Mouse (Mus musculus) heart, adult 8-10 months (tissue): ENCODE data around the gene Alox5. TPM values are rescaled to one million over a fixed set of nuclear protein-coding genes. Genes with fewer than 3 reads are reported as not detected.

Experiments used
- DNase-seq: peaks from one replicate; pipeline ENCODE4 v3.0.0; 2022; ENCODE audit warnings: low spot score
- total RNA-seq, 4 experiments: library from RNA; stranded (reverse); gene quantifications; 2 replicates each; pipeline ENCODE4 v1.2.4; 2022

Gene Alox5
- total RNA-seq, 4 experiments from 2014 or later = 10.2 to 18.7 (median 14.2) TPM

DNA sequence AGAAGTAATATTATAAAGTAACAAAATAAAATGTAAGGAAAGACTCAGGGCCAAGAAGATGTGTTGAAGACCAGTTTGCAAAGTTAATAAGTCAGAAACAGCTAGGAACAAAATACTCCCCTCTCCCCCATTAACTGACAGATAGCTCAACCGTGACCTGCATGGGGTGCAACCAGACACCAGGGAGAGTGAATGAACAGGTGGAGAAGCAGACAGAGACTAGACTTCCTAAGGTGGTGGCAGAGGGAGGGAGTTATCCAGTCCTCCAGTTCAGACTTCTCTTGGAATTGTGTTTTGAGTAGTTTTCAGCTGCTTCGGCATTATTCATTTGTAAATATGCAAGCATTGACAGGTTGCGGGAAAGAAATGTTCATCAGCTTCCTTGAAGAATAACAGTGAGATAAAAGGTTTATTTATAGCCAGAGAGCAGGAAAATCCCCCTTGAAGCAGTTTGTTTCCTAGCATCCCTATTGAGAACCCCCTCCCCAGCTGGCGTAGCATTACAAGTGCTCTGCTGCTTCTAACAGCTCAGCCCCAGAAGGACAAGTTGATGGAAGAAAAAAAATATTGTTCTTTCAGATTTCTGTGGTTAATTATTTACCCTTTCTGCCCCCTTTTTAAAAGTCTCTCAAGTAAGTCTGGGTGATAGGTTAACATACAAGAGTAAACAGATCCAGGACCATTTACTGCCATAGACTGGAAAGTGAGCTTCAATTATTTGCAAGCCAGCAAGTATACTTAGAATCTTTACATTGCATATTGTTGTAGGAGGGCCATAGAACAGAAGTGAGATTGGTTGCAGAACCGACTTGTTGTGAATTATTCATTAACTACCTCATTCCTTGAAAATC lies 75.6 kb downstream of the Alox5 start:
- DNase-seq = no peak

DNA sequence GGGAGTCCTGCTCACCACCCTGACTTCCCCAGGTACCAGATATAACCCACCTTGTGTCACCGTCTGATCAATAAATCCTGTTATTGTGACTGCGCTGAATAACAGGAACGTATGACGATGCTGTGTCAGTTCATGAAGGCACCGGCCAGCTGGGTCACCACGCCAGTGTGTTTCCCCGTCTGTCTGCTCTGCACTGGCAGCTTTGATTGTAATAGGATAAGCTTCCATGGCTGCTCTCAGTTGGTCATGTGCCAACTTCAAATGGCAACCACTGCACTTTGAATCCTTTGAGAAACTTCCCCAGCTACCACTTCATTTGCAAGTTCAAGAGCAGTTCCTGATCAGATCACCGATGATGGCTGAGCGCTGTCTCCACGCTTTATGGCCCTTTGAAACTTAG lies 77.4 kb downstream of the Alox5 start:
- DNase-seq = no peak

DNA sequence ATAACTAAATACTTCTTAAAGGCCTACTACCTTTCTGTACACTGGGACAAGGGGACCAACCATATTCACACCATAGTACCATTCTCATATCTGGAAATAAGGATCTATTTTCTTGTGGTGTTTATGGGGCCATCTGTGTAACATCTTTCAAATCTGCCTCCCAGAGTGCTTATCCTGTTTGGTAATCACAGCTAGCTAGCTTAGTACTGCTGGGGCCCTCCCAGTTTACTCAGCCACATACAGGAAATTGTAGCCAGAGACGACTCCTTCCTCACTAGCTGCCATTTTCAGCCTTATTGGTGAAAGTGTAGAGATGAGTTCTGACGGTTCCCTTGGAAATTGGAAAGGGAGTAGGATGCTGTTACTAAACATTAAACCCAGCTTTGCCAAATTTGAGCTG lies 79.4 kb downstream of the Alox5 start:
- no peak for DNase-seq

DNA sequence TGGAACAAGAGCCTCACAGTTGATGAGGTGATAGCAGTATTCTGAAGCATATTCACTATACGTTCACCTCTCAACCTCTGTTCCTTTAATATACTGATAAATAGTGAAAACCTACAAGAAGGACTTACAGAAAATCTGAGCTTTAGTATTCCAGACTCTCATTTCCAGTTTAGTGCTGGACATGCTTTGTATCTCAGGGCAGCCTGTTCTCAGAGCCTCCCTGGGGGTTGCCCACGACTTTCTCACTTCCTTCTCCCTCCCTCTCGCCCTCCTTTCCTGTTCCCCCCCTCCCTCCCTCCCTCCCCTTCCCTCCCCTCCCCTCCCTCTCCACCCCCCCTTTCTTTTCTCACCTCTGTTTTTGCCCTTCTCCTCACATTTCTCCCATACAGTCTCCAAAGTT lies 80.8 kb downstream of the Alox5 start:
- no peak for DNase-seq

DNA sequence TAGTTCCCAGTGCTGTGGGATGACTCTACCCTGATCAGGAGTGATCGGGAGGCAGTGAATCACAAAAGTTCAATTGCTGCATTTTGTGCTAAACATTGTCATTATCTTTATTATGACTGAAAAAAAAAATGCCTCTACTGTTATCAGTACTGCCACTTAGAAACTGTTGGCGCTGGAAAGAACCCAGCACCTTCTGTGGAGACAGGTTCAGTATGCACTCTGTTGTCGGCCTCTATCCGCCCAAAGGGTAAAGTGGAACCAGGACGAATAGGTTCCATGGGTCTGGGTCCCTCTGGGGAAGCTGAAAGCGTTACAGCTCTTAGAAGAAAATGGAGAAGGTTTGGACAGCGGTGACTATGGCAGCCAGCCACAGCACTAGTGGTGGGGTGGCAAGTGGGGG lies 82.1 kb downstream of the Alox5 start:
- no peak for DNase-seq

DNA sequence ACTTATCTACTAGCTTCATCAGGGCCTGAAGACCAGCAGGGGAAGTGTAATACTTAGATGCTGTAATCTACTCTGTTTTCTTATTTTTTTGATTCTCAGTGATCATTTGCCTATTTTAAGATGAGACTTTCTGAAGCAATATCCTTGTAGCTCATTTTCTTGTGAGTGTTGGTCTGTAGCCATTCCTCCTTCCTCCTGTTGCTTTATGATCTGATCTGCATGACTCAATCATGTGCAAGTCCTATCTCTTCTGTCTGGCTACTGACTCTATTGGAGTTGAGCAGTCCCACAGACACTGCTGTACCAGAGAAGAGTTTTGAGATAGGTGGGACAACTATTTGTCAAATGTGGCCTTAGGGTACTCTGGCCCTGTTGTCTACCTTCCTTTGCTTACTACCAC lies 86.4 kb downstream of the Alox5 start:
- no peak for DNase-seq

DNA sequence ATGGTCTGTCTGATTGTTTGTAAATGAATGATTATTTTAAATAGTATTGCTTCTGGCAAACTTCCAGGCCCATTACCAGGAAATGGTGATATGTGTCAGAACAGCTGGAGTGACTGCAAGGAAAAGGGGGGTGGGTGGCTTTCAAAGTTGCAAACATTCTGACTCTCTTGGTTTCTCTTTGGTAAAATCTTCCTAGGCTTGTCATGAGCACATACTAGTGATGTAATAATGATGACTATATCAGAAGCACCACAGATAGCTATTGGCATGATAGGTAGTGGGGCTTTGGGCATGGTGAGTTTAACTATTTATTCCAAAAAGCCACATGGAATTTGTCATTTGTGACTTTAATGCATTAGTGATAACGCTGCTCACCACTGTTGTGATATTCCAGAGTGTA lies 86.8 kb downstream of the Alox5 start:
- no peak for DNase-seq

DNA sequence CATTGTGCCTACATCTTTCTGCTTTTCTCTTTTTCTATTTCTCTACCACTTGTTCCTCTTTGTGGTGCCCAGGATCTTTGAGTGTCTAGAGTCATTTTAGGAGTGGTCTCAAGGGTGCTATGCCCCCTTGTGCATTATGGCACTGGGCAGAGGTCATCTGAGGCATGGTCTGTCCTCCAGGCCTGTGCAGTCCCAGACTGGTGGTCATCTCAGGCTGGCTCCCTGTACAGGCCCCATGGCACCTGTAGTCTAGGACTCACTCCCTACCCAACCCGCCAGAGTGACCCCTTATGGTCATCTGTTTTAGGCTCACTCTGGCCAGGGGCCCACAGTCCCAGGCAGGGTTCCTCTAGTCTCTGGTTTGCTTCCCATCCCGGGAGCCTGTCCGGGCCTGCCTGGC lies 89.5 kb downstream of the Alox5 start:
- DNase-seq = no peak

DNA sequence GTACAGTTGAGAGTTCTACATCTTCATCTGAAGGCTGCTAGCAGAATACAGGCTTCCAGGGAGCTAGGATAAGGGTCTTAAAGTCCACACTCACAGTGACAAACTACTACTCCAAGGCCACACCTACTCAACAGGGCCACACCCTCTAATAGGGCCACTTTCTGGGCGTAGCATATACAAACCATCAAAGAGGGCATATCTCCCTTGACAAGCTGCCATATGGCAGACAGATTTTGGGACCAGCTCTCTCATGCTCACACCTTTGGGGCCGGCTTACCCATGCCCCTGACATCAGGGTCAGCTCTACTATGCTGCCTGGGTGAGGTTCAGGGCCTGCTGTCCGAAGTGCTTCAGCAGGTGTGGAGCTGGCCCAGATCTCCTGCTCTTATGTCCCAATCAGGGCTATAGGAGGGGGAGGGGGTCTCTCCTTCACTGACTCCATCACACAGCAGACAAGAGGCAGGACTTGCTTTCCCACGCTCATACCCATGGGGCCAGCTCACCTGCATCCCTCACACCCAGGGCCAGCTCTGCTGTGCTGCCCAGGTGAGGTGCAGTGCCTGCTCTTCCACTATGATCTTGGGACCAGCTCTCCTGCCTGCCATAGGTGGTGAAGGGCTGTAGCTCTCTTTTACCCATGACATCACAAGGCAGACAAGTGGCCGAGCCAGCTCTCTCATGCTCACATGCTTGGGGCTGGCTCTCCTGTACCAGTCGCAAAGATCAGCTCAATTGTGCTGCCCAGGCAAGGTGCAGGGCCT lies 90.6 kb downstream of the Alox5 start:
- DNase-seq = no peak

DNA sequence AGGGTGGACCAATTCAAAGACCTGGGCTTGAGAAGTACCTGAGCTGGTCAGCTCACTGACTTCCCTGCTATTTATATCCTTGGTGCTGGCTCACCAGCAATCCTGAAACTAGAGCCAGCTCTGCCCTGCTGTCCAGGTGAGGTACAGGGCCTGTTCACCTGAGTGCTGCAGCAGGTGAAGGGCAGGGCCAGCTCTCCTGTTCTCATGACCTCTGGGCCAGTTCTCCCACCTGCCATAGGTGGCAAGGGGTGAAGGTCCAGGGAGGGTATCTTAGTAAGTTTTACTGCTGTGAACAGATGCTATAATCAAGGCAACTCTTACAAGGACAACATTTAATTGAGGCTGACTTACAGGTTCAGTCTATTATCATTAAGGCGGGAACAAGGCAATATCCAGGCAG lies 91.2 kb downstream of the Alox5 start:
- DNase-seq = no peak

DNA sequence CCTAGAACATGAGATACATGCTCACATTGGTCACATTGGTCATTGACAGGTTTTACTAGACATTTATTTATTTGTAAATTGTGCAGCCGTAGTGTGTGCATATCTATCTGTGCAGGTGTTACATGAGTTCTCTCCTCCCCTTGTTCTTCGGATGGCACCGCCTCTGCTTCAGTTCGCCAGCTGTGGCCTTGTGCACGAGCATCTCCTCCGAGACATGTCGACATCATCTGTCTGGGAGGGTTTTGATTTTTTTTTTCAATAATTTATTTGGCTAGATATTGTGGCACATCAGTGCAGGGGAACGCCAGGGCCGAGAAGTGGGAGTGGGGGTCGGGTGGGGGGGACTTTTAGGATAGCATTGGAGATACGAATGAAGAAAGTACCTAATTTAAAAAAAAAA lies 93.0 kb downstream of the Alox5 start:
- DNase-seq = no peak

DNA sequence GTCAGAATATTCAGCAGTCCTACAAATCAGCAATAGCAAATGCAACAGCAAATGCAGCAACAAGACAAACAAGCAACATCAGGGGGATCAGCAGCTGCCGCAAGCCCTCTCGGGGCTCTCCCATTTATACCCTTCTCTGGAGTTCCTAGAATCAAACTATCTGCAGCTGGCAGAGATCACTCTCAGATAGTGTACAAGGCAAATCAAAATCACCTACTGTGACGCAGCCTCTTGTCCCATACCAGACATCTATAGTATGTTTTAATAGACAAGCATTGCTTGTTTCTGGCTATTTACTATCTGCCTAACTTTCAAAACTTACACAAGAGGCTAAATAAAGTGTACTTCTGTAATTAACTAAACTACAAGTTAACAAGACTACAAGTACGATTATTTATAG lies 99.0 kb downstream of the Alox5 start:
- no peak for DNase-seq

DNA sequence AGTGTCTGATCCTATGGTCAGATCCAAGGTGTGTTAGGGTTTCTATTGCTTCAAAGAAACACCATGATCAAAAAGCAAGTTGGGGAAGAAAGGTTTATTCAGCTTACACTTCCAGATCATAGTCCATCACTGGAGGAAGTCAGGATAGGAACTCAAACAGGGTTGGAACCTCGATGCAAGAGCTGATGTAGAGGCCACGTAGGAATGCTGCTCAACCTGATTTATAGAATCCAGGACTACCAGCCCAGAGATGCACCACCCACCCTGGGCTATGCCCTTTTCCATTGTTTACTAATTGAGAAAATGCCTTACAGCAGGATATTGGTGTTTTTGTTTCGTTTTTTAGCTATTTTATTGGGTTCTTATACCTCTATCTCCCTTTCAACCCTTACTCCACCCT lies 99.5 kb downstream of the Alox5 start:
- DNase-seq = no peak

Other genes with a start within 250 kb of the Alox5 start
- 1 to 10 TPM; 2.3 to 5.8 (median 2.9) TPM for gene Zfand4, start 197.0 kb downstream of the Alox5 start, total RNA-seq
- 10 to 100 TPM; 43.4 to 45.4 (median 44.6) TPM for gene March8, start 123.2 kb downstream of the Alox5 start, total RNA-seq
- gene Olfr211, start 27.9 kb upstream of the Alox5 start, total RNA-seq = not detected
- gene Olfr212, start 45.3 kb upstream of the Alox5 start, total RNA-seq = not detected
- not detected for gene Olfr213, start 77.3 kb upstream of the Alox5 start, total RNA-seq
- gene Gm5580, start 90.0 kb upstream of the Alox5 start, total RNA-seq = 1 to 10 TPM; 1.4 to 2.0 (median 1.8) TPM
- not detected for gene Olfr214, start 93.1 kb upstream of the Alox5 start, total RNA-seq
- not detected for gene Olfr215, start 123.0 kb upstream of the Alox5 start, total RNA-seq
- 10 to 100 TPM; 13.6 to 15.5 (median 14.8) TPM for gene Zfp422, start 167.8 kb upstream of the Alox5 start, total RNA-seq
- 10 to 100 TPM; 32.2 to 58.5 (median 41.2) TPM for gene Depp1, start 189.4 kb upstream of the Alox5 start, total RNA-seq
- 1 to 10 TPM; 3.7 to 7.0 (median 5.1) TPM for gene Rassf4, start 212.8 kb upstream of the Alox5 start, total RNA-seq